Mouse (Mus musculus) adrenal gland, adult (tissue): ENCODE measurements around the gene Mpzl2.

Source experiments
- DNase-seq, 2 experiments: peaks; one replicate each; pipeline ENCODE4 v3.0.0; 2022 to 2023; ENCODE audit warnings: low spot score in 1 of 2; ENCODE audit not compliant: inconsistent age in 2 of 2

Gene Mpzl2

GRCm38 (mm10) chr9:45084556-45084955, 45.0 kb downstream of the Mpzl2 start:
- DNase-seq, result no peak

DNA sequence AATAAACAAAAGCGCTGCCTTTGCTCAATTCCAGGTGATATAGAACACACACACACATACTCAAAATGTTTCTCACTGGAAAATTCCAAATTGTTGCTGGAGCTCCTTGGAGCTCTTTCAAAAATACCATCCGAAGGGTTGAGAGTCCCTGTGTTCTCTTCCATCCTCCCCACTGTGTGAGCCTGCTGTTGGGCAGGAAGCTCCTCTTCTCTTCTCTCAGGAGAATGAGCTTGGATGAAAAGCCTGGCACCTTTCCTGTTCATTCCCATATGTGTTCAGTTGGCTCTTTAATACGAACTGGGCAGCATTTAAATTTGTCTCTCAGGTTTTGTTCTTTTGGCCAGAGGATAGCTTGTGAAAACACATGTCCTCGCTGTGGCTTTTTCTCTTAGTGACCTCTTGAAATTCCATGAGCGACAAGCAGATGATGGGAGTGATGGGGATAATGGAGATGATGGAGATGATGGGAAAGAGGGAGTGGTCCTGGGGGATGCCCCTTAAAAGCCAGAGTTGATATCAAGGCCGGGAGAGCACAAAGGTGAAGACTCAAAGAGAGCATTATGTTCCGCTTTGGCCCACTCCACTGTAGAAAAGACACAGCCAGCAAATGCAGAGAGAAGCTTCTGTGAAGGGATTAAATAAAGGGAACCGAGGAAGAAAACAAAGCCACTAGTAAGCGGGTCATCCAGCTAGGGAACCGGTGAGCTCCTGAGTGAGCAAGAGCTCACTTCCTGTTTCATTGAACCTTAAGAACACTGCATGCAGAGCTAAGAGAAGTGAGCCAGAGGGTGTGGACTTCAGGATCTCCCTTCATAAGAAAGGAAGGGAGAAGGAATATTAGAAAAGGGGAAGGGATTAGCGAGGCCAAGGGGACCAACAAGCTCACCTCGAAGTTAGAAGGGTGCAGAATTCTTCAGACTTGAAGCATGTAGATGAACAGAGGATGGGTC, 46.4 kb downstream of the Mpzl2 start:
- DNase-seq, result no peak

DNA sequence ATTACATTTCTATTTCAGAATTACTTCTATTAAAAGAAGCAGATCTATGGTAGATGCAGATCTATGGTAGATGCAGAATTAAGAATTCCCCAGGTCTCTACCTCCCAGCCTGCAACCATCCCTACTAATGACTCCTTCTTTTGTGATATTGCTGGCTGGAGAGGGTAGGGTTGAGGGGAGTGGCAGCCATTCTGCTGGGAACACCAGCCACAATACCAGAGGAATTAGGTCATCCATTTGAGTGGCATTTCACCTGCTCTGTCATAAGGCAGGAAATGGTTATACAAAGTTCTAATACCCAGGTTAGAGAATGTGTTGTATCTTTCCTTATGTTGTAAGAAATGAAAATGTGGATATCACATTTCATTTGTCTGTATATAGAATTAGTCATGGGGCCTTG, 48.4 kb downstream of the Mpzl2 start:
- no peak for DNase-seq

- no peak for DNase-seq
Observed at GRCm38 (mm10) chr9:45090811-45091210, 51.2 kb downstream of the Mpzl2 start.

DNA sequence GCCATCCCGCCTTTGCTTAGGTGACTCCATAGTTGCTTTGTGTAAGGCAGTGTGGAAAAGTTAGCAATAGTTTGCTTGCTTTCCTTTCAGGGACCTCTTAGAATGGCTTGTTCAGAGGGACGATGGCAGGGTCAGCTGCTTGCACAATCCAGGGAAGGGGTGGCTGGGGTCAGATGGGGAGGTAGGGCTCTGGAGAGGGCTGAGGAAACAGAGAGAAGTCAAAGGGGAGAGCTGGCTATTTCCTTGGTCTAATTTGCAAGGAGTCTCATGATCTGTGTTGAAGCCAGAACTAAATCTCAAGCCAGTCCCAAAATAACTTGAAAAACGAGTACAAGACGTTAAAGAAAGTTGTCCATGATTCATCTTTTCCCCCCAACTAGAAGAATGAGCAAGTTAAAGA, 53.0 kb downstream of the Mpzl2 start:
- DNase-seq, result peak; percentile 44 to 62

DNA sequence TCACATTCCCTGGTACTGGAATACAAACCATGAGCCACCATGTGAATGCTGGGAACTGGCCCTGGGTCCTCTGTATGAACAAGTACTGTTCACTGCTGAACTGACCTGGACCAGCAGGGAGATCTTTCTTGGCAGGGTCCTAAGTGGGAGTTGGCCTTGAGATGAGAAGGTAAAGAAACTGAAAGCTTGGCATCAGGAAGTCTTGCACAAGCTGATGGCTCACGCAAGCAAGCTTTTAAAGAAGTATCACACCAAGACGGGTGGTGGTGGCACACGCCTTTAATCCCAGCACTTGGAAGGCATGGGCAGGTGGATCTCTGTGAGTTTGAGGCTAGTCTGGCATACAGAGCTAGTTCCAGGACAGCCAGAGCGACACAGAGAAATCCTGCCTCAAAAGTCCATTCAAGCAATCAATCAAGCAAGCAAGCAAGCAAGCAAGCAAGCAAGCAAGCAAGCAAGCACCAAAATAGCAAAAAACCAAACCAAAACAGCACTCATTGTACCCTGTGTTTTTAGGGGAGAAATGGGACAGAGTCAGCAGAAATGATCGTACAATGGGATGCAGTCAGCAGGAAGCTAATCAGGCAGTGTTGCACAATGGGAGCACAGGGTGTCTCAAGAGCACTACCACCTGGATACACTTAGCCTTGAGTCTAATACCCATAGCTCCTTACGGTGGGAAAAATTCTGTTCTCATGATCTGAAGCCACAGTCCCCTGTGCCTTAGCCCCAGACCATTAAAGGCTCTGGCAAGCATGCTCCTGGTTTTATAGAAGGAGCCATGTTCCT, 55.7 kb downstream of the Mpzl2 start:
- peak in 1 of 2 experiments; percentile 43 for DNase-seq

- no peak for DNase-seq
Observed at GRCm38 (mm10) chr9:45097877-45098276, 58.3 kb downstream of the Mpzl2 start.

DNA sequence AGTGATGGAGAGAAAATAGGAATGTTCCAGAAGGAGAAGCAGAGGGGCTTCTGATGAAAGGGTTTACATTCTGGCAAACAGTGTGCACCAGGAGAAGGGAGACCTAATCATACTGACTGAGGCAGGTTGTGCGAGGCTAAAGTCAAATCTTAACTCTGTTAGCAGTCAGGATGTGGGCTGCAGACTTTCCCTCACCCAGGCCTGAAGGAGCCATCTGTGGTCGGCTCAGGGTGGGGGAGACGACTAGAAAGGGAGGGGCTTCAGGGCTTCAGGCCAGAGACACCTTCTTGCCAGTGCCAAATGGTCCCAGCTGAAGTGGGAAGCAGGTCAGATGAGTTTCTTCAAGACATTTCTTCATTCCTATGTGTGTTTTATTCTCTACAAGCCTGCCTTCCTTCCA, 58.8 kb downstream of the Mpzl2 start:
- no peak for DNase-seq

GRCm38 (mm10) chr9:45102528-45102927, 62.9 kb downstream of the Mpzl2 start:
- DNase-seq, result peak; percentile 54 to 75

DNA sequence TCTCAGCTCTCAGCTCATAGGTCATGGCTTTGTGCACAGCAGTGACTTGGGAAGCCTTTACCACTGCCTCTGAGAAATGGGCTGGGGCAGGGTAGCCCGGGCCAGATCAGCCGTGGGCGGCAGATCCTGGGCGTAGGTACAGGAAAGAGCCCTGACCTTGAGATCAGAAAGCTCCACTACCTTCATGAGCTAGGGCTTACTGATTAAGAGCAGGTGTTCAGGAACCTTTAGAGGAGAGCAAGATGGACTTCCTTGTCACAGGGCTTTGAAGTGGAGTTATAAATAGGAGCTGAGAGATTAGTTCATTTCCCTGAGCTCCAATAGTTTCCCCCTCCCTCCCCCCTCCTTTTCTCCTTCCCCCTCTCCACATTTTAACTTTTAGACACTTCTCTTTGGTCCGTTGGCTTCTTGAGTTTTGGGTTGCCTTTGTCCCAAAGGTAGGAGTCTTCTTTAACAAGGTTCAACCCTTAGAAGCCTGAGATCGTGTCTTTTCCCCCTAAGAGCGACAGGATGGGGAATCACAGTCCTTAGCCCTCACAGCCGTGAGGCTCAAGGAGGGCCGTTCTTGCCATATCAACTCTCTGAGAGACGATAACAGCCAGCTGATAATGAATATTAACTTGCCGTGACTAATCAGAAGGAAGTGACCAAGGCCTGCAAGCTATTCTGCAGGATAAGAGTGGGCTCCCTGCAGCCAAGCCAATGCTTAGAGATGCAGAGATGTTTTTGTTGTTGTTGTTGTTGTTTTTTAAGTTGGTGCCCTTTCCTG, 63.8 kb downstream of the Mpzl2 start:
- DNase-seq, result no peak
